Mouse (Mus musculus) midbrain, postnatal 0 days (tissue): ENCODE measurements around the gene Tnfrsf21. TPM values are rescaled to one million over a fixed set of nuclear protein-coding genes. Genes with fewer than 3 reads are reported as not detected.

Experiments
- ATAC-seq: fragments of 200-750 bp; cut with Nextera tagmentation; 2 replicates; pipeline ENCODE4 v1.8.0; 2017; ENCODE audit warnings: moderate number of reproducible peaks, mild to moderate bottlenecking, moderate TSS enrichment, moderate library complexity; ENCODE audit not compliant: low FRiP score
- DNase-seq: peaks from one replicate; pipeline ENCODE4 v3.0.0-alpha.2; 2015; ENCODE audit warnings: low spot score
- H3K27ac ChIP-seq: fragments of 300-500 bp; sonication (generic); 2 replicates; pipeline ENCODE4 v1.5.1; 2014; ENCODE audit warnings: low read depth, mild to moderate bottlenecking, low read length, mixed read lengths
- H3K27me3 ChIP-seq: fragments of 300-500 bp; sonication (generic); 2 replicates; pipeline ENCODE4 v1.6.1; 2014; ENCODE audit warnings: low read length, control low read depth, mixed read lengths; ENCODE audit not compliant: insufficient read depth
- H3K36me3 ChIP-seq: fragments of 300-500 bp; sonication (generic); 2 replicates; pipeline ENCODE4 v1.6.1; 2014; ENCODE audit warnings: low read length, control low read depth, mixed read lengths; ENCODE audit not compliant: insufficient read depth
- H3K4me1 ChIP-seq: fragments of 300-500 bp; sonication (generic); 2 replicates; pipeline ENCODE4 v1.6.1; 2014; ENCODE audit warnings: mild to moderate bottlenecking, control low read depth, antibody characterized with exemption, low read length, mixed read lengths; ENCODE audit not compliant: insufficient read depth
- H3K4me2 ChIP-seq: fragments of 300-500 bp; sonication (generic); 2 replicates; pipeline ENCODE4 v1.6.1; 2014; ENCODE audit warnings: low read depth, mild to moderate bottlenecking, low read length, mixed read lengths; ENCODE audit not compliant: poor library complexity, severe bottlenecking
- H3K4me3 ChIP-seq: fragments of 300-500 bp; sonication (generic); 2 replicates; pipeline ENCODE4 v1.5.1; 2014; ENCODE audit warnings: low read depth, mild to moderate bottlenecking, low read length, moderate library complexity
- H3K9ac ChIP-seq: fragments of 300-500 bp; sonication (generic); replicated peaks from 2 replicates; pipeline ENCODE4 v1.6.1; 2014; ENCODE audit warnings: mild to moderate bottlenecking, low read length, moderate library complexity, mixed read lengths; ENCODE audit not compliant: poor library complexity, severe bottlenecking
- H3K9me3 ChIP-seq: fragments of 300-500 bp; sonication (generic); 2 replicates; pipeline ENCODE4 v1.6.1; 2016; ENCODE audit warnings: low read length, control low read depth
- CTCF ChIP-seq: IDR thresholded peaks from 2 replicates; pipeline ENCODE4 v1.5.1; 2016; ENCODE audit warnings: antibody characterized with exemption, mild to moderate bottlenecking
- WGBS: fragments of 180-500 bp; shearing (Covaris S2); extraction: QIAGEN DNeasy Blood & Tissue Kit; methylation state at CpG from one replicate; pipeline ENCODE4 v1.1.7; 2014; 5-methylcytosine and 5-hydroxymethylcytosine counted together
- polyA plus RNA-seq: library from polyadenylated mRNA; unstranded; fragments of >200 nt; fragmentation: Nextera tagmentation; extraction: Ambion mirVana; gene quantifications from 2 replicates; pipeline ENCODE4 v1.2.1, GENCODE M21; 2015
- total RNA-seq: library from RNA; depleted of rRNA; stranded (reverse); fragments of >200 nt; gene quantifications from 2 replicates; pipeline ENCODE4 v1.2.3, GENCODE M21; 2014

Gene Tnfrsf21
- total and polyA plus RNA-seq, 2 experiments from 2014 or later = 74.5 to 110 TPM

DNA sequence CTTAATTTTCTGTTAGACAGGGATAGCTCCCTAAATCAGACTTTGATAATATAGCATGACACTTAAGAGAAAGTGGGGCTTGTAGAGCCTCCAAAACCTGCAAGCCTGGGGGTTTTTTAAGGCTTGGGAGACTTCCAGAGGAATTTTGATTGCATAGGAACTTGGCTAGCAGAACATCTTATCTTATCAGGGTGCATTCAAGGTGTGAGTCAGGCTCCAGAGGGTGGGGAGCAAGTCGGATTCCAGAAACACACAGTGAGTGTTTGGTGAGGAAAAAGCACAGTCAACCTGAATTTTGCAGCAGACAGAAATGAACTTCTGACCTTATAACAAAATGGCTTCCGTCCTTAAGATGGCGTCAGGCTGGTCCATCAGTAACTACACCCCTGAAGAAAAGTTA is 34.5 kb upstream of the Tnfrsf21 start:
- H3K9me3 ChIP-seq = no peaks in the 10 kb centered on the region
- H3K4me3 ChIP-seq = no peak overlapping the region
- no peak overlapping the region for H3K27ac ChIP-seq
- TF ChIP-seq CTCF = no peak
- H3K9ac ChIP-seq = no peak overlapping the region
- WGBS = 90% methylated on average over 3 of the region's 3 CpGs
- no peak overlapping the region for H3K4me2 ChIP-seq
- H3K4me1 ChIP-seq = no peaks in the 10 kb centered on the region
- no peaks in the 10 kb centered on the region for H3K27me3 ChIP-seq
- no peak for ATAC-seq
- no peaks in the 10 kb centered on the region for H3K36me3 ChIP-seq
- DNase-seq = no peak

DNA sequence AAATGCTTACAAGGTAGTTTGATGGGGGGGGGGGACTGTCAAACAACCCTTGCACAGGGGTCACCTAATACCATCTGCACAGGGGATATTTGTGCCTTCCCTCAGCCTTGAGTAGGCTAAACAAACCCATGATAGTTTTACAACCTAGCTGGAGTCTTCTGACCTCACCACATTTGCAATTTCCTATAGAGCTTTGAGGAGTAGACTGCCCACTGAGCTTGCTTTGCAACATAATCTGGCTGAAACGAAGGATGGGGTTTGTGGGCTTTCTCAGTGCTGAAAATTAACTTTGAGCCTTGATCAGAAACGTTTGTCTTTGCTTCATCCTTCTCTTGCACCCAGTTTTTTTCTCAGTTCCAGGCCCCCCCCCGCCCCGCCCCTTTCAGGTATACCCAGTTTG is 33.8 kb upstream of the Tnfrsf21 start:
- Histone ChIP-seq H3K36me3 (no peaks in the 10 kb centered on the region), H3K9ac (no peak overlapping the region), H3K27ac (no peak overlapping the region), H3K4me3 (no peak overlapping the region), H3K9me3 (no peaks in the 10 kb centered on the region), H3K27me3 (no peaks in the 10 kb centered on the region), H3K4me2 (no peak overlapping the region), H3K4me1 (no peaks in the 10 kb centered on the region)
- ATAC-seq = no peak
- no peak for TF ChIP-seq CTCF
- WGBS = 58% methylated on average over 4 of the region's 4 CpGs
- DNase-seq = no peak

DNA sequence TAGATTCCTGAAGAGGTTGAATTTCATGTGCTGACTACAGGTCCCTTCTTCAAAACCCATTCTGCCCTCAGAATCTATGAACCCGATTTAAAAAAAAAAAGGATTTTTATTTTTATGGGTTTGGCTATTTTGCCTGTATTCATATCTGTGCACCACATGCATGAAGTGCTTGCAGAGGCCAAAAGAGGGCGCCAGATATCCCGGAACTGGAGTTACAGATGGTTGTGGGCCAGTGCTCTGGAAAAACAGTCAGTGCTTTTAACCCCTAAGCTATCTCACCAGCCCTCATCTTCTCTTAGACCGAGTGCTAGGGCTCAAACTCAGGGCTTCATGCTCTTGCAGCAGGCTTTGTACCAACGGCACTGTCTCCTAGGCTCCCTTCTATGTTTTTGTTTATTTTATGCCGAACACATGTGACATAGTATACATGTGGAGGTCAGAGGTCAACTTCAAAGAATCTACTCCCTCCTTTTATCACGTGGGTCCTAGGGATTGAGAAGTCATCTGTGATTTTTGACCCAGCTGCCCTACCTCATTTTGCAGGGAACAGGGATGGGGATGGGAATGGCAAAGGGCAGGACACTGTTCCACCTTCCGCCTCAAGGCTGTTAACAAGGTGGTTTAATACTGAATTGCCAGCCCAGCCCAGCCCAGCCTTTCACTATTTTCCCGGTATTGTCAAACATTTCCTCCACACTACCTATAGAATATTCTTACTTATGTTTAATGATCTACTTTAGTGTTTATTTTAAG is 30.3 kb upstream of the Tnfrsf21 start:
- Histone ChIP-seq H3K4me3 (no peak overlapping the region), H3K27me3 (no peaks in the 10 kb centered on the region), H3K9ac (no peak overlapping the region), H3K36me3 (no peaks in the 10 kb centered on the region), H3K4me1 (no peaks in the 10 kb centered on the region), H3K9me3 (no peaks in the 10 kb centered on the region), H3K4me2 (no peak overlapping the region), H3K27ac (no peak overlapping the region)
- ATAC-seq (no peak), DNase-seq (no peak)
- WGBS = 59% methylated on average over 9 of the region's 9 CpGs
- peak; percentile 34; the same call in 1 of the 2 replicates for TF ChIP-seq CTCF

DNA sequence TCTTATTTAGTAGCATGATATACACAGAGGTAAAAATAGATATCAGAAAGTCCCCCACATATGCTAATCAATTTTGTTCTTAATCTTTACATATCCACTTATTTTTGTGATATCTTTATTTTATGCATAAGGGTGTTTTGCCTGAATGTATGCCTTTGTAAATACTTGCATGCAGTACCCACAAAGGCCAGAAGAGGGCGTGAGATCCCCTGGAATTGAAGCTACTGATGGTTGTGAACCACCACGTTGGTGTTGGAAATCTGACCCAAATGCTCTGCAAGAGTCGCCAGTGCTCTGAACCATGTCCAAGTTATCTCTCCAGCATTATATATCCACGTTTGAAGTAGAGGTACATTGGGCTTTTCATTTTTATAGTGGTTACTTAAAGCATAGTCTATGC is 28.7 kb upstream of the Tnfrsf21 start:
- H3K9me3 ChIP-seq = no peaks in the 10 kb centered on the region

DNA sequence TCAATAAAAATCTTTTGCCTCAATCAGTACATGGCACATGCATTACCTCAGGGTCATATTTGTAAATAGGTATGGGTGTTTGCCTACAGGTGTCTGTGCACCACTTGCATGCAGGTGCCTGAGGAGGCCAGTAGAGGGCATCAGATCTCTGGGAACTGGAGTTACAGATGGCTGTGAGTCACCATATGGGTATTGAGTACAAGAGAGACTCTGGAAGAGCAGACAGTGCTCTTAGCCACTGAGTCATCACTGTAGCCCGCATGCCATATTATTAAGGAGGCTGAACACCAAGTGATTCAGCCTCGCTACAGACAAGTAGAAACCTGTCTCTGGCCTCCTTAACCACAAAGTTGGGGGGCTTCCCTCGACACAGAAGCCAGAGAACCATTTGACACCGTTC is 26.4 kb upstream of the Tnfrsf21 start:
- Histone ChIP-seq H3K9me3 (no peaks in the 10 kb centered on the region), H3K9ac (no peak overlapping the region), H3K27ac (no peak overlapping the region), H3K4me1 (no peaks in the 10 kb centered on the region), H3K4me2 (no peak overlapping the region), H3K27me3 (no peaks in the 10 kb centered on the region), H3K4me3 (no peak overlapping the region), H3K36me3 (no peaks in the 10 kb centered on the region)
- peak; percentile 44 for TF ChIP-seq CTCF
- DNase-seq (no peak), ATAC-seq (peak; percentile 41; the same call in 1 of the 2 replicates)
- 87% methylated on average over 4 of the region's 4 CpGs for WGBS

More for the DNA sequence above, 28.7 kb upstream of the Tnfrsf21 start:
- ATAC-seq (no peak), DNase-seq (no peak)
- no peaks in the 10 kb centered on the region for H3K4me1 ChIP-seq
- H3K27ac ChIP-seq = no peak overlapping the region
- H3K9ac ChIP-seq = no peak overlapping the region
- no peak overlapping the region for H3K4me3 ChIP-seq
- H3K4me2 ChIP-seq = no peak overlapping the region
- no peaks in the 10 kb centered on the region for H3K27me3 ChIP-seq
- H3K36me3 ChIP-seq = no peaks in the 10 kb centered on the region
- 31% methylated on average over 4 of the region's 4 CpGs for WGBS
- TF ChIP-seq CTCF = peak; percentile 61

DNA sequence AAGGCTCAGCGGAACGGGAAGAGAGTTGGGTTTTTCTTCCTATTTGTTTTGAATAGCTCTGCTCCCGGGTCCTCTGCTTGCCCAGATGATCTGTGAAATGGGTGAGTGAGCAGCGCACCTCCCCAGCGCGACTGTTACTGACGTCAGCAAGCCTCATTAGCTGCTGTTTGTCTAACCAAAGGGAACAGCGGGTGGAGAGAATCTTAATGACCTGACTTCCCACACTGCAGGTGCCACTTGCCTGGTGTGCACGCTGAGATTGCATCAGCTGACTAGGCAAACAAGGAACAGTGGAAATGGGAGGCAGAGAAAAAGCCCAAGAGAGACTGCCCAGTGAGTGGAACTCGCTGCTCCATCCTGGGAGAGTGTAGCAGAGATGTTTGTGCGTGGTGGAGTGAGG is 25.2 kb upstream of the Tnfrsf21 start:
- H3K27ac ChIP-seq = no peak overlapping the region
- TF ChIP-seq CTCF = no peak

More for the DNA sequence above, 25.2 kb upstream of the Tnfrsf21 start:
- WGBS = 54% methylated on average over 11 of the region's 11 CpGs
- DNase-seq = no peak
- H3K27me3 ChIP-seq = no peaks in the 10 kb centered on the region
- no peaks in the 10 kb centered on the region for H3K9me3 ChIP-seq
- no peak for ATAC-seq
- no peak overlapping the region for H3K4me3 ChIP-seq
- H3K4me1 ChIP-seq = no peaks in the 10 kb centered on the region
- H3K9ac ChIP-seq = no peak overlapping the region
- no peak overlapping the region for H3K4me2 ChIP-seq
- no peaks in the 10 kb centered on the region for H3K36me3 ChIP-seq
